Mouse (Mus musculus) left cerebral cortex, adult 11 months (tissue): ENCODE measurements around the gene Ipo4.
A peak's percentile ranks its signal among the peaks of the same experiment; 100 is the strongest.

ENCODE experiments used
- DNase-seq: peaks from one replicate; pipeline ENCODE4 v3.0.0; 2022; ENCODE audit warnings: low spot score

Ipo4 gene

GRCm38 (mm10) chr14:55629312-55629711 is 6.4 kb downstream of the Ipo4 start:
- DNase-seq = no peak

DNA sequence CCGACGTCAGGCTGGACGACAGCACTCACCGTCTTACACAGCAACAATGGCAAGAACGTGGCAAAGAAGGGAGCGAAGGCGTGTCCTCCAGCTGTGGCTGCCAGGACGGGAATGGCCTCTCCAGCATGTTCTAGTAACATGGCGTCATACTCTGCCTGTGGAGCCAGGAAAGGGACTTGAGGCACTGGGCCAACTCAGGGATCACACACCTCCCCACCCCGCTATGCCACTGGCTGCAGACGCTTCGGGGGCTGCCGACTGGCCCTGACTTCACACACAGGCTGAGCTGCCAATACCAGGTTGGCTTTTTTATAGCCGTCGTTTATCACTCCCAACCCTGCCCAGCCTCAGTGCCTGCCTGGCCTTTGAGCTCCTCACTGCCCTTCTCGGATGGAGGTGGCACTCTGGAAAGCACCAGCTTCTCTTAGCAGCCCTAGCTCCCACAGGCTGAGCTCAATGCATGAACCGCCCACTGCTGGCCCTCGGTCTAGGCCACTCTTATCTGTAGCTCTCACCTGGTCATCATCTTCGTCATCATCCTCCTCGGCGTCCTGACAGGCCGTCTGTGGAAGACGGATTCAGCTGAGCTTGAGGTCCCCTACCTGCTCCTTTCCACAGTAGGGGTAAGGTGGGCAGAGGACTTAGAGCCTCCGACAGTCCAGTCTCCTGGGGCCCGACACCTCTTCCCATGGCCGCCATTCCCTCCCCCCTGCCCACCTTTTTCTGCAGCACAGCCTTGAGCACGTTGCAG is 7.5 kb downstream of the Ipo4 start:
- no peak for DNase-seq

DNA sequence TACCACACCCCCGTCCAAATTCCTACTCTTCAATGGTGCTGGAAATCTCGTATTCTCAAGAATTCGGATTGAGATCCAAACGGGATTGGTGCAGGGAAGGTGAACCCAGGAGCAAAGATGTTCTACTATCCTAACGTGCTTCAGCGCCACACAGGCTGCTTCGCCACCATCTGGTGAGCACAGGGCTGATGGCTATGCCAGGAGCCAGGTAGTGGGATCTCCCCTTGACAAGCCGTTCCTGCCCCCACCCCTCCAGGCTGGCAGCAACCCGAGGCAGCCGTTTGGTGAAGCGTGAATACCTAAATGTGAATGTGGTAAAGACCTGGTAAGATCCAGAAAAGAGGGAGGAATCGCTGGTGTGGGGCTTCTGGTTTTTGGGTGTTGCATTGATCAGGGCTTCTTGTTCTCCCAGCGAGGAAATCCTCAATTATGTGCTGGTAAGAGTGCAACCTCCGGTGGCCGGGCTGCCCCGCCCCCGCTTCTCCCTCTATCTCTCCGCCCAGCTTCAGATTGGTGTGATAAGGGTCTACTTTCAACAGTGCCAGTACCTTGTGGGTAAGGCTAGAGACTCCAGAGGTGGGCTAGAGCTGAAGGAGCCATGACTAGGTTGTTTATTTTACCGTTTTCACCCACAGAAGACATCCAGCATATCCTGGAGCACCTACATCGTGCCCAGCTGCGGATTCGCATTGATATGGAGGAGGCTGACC is 17.1 kb downstream of the Ipo4 start:
- DNase-seq = no peak

DNA sequence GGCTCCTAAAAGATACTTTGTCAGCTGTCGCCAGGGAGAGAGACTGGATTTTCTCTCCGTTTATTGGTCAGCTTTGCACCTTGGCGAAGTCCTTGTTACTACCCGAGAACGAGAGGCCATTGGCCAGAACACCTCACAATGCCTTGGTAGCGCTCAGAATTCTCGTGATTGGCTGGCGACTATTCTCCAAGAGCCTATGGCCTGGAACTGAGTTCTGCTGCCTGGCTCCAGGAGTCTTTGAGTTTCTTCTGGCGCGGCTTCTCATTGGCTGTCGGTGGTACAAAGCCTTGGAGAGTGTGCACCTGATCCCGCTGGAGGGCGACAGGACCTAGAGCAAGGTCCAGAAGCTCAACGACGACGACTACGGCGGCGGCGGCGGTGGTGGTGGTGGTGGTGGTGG is 17.9 kb downstream of the Ipo4 start, which contains the start of gene Rec8:
Gene Rec8, plus strand, starts transcription at position 216 of the 400 bp plus-strand sequence.
- DNase-seq = no peak

DNA sequence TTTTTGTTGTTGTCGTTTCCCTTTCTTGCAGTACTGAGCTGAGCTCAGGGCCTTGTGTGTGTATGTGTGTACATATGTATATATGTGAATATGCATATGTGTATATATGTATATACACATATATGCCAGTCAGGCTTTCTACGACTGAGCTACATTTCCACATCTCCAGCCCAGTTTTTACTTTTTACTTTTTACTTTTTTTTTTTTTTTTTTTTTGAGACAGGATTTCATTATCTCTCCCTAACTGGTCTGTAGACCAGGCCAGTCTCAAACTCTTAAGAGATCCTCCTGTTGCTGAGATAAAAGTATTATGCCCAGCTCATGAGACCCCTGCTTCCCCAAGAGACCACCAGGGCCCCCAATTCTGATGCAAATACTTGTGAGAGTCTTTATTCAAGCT is 18.9 kb downstream of the Ipo4 start:
- DNase-seq = no peak

- DNase-seq = no peak
These were observed 19.9 kb downstream of the Ipo4 start for GRCm38 (mm10) chr14:55615876-55616275.

GRCm38 (mm10) chr14:55614565-55615178 is 21.1 kb downstream of the Ipo4 start:
- DNase-seq = no peak

DNA sequence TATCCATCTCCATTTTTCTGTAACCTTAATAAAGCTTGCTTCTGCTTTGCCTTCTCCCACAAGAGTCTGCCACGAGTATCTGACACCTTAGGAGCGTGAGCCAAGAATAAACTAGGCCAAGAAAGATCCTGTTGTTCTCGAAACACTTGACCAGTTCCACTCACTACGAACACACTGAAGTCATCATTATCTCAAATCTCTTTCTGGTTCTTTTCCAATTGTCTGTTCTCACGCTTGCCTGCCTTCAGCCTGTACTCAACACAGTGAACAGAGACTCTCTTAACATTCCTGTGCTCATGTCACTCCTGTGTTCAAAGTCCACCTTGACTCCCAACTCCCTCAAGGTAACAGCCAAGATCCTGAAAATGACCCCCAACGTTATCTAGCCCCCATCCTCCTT is 22.4 kb downstream of the Ipo4 start:
- DNase-seq = no peak

GRCm38 (mm10) chr14:55608339-55608738 is 27.4 kb downstream of the Ipo4 start:
- no peak for DNase-seq

- no peak for DNase-seq
These were observed 29.9 kb downstream of the Ipo4 start for GRCm38 (mm10) chr14:55605743-55606459.

- DNase-seq = no peak
These were observed 30.9 kb downstream of the Ipo4 start for GRCm38 (mm10) chr14:55604823-55605222.

DNA sequence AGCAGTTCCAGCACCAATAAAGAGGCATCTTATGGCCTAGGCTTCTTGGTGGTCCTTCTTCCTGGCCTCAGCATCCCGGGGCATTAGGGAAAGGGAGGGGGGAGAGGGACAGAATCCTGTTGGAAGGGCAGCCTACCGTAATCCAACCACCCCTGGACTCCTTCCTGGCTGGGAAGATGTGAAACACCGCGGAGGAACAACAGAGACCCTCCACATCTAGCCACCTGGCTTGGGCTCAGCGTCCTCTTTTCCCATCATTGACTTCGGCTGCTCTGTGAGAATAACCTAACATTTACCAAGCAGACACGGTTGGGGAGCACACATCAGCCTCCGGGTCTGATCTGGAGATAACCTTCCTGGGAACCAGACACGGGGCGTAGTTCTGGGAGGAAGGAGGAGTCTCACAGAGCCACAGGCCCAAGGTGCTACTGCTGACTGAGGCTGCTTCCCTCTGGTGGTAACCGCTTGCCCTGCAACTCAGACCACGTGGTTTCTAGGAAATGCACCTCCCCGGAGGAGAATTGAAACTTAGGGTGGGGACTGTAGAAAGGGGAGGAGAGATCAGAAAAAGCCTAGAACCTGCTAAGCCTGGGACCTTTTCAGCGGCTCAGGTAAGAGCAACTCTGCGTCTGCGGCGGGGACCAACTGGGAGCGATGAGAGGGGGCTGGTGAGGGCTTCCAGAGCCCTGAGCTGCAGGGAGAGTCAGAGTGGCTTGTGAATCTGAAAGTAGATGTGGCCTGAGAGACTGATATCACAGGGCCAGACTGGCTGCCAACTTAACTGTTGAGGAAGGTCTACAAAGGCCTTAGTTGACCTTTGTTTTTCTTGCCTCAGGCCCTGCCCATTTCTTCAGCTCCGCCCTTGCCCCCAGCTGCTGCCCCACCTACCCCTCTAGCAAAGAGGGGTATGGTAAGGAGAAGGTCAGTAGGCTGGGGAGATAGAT is 31.9 kb downstream of the Ipo4 start:
- peak; percentile 85 for DNase-seq

GRCm38 (mm10) chr14:55603271-55603632 is 32.5 kb downstream of the Ipo4 start, which contains the start of gene Irf9:
Irf9 (plus strand) TSS chr14:55603571.
- DNase-seq = no peak

DNA sequence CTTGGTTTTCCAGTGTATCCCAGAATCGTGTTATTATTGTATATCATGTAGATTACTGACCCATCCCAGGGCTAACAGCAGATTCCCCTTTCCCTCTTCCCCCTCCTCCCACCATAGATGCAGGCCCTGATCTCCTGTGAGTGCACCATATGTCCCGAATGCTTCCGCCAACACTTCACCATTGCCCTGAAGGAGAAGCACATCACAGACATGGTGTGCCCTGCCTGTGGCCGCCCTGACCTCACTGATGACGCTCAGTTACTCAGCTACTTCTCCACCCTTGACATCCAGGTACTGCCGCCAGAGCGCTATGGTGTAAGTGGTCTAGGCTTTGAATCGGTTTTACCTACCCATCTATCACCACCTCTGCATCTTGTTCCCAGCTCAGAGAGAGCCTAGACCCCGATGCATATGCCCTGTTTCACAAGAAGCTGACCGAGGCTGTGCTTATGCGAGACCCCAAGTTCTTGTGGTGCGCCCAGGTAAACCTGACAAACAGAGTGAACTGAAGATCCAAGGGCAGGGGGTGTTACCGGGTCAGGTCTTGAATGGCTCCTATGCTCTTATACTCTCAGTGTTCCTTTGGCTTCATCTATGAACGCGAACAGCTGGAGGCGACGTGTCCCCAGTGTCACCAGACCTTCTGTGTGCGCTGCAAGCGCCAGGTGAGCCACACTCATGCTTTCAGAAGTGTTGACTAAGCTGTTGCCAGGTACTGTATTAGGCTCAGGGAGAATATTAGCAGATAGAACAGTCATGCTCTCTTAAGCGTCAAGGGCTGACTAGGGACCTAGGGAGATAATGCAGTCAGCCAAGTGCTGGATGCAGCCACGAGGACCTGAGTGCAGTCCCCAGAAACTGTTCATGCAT is 37.0 kb downstream of the Ipo4 start:
- DNase-seq = no peak

GRCm38 (mm10) chr14:55596036-55596690 is 39.6 kb downstream of the Ipo4 start:
- DNase-seq = no peak

GRCm38 (mm10) chr14:55592226-55592625 is 43.5 kb downstream of the Ipo4 start:
- DNase-seq = no peak

DNA sequence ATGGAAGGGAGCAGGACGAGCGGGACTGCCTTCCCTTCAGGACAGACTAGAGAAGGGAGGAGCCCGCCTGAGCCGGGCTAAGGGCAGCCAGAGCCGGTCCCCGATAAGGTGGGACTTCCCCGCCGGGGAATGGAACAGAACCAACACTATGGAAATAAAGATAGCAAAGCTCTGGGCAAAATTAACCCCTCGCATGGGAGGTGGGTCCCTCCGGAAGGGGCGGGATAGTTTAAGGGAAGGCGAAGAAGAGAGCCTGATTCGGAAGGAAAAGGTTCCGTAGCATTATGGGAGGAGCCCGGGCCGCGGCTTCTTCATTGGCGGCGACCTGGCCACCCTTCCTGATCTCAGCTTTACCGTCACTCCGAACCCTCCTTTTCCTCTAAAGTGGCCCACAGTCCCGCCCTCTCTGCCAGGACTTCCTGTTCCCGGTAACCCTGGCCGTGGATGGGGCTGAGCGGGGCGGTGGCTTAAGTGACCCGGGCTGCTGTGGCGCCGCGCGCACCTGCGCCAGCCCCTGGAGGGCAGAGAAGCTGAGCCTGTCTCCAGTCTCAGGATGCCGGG is 44.3 kb downstream of the Ipo4 start, which contains the start of gene Rnf31:
Gene Rnf31, plus strand, starts transcription at position 378 of the 561 bp plus-strand sequence.
- peak; percentile 91 for DNase-seq

DNA sequence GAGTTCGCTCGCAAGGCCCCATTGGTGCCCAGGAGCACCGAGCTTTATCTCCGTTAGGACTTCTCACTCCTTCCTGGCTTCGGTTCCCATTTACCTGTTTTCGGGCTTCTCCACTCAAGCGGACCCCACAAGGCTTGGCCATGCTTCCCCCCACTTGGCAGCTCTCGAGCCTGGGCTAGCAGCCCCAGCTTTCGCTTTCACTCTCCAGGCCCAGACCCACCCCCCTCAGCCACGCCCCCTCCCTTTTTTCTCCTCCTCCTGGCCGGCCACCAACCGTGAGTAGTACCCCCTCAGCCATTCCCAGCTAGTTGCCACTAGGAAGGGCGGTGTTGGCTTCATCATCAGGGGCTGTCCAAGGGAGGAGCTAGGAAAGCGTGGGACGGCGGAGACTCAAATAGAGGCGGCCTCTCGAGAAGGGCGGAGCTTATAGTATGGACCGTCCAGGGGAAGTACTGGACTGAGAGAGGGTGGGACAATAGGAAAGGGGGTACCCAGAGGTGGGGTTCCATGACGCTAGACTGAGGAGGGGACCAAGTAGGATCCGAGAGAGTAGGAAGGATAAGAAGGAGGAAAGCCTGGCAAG is 44.9 kb downstream of the Ipo4 start, which contains the start of gene Psme2:
Gene Psme2, minus strand, starts transcription at position 366 of the 583 bp plus-strand sequence.
- DNase-seq = peak; percentile 90
